Comparison of ENCODE assay signal across 9 mouse cellular contexts in the genomic region with DNA sequence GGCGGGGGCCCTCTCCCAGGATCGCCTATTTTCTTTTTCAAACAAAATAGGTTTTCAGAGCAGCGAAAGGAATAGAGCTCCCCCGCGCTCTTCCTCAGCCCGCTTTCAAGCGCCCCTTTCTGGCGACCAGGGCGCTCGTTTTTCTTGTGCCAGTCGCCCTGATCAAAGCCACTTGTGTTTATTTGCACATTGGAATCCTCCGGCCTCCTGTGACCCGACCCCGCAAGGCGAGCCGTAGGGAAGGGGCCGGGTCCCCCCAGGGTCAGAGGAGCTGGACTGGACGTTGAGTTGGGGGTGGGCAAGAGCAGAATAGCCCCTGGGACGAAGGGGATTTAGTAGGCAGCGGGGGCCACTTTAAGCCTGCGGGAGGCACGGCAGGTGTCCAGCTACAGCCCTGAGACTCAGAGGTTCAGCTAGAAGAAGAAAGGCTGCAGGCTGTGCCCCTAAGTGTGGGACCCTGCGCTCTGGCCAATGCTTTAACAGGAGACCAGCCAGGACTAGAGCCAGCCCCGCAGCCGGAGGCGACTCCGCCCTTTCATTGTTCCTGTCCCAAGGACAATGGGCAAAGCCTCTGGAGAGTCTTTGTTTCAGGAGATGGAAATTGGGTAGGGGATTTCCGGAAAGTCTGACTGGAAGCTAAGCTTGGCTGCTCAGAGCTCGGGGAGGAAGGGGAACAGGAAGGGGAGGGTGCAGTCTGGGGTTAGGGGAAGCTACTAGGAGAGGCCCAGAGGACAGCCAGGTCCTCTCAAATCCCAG.
DNase-seq lines count a peak whose midpoint lies in the region; ATAC-seq and TF ChIP-seq lines count a peak whose summit lies in the region.
"Had no signal": no experiment of that assay in that cellular context is flagged by ENCODE, and none has a peak within 500 bp of the region (broad histone marks: within the 10 kb centered on the region; RNA-seq: fewer than 3 reads in every experiment).

No protein-coding gene starts in this region.

- H3K4me2 ChIP-seq in hindbrain, embryonic 14.5 days (replicated peaks): peak overlapping the region; percentile 61

- H3K4me1 ChIP-seq in hindbrain, embryonic 14.5 days (replicated peaks; ENCODE audit: control insufficient read depth, insufficient read depth, low read length): peaks cover 17% of the 10 kb centered on the region

- intact Hi-C loops in gastrocnemius, adult 2 months (cut with DNase I): loop anchor here (2.0 to 5.0 kb wide), 2 partner anchors 44 to 106 kb away; no protein-coding TSS in a partner anchor
- intact Hi-C loops in left cerebral cortex, postnatal 14 days (cut with DNase I): loop anchor here (5.0 kb wide), 1 partner anchor 106 kb away; no protein-coding TSS in a partner anchor

- peak; percentile 5 to 10 for DNase-seq in spleen, adult 18-20 months
- no peak for DNase-seq in spleen, adult 12 weeks (ENCODE audit: low spot score)
- DNase-seq in gastrocnemius, adult 2 months: peak; percentile 57
- peak; percentile 57 for DNase-seq in hindbrain, embryonic 14.5 days (ENCODE audit: low spot score)
- DNase-seq in left cerebral cortex, postnatal 14 days (ENCODE audit: low spot score in 2 of 2): peak; percentile 10 to 12
- peak; percentile 76 to 85 for DNase-seq in lung, postnatal 4 days
- peak; percentile 42 for DNase-seq in skeletal muscle tissue, adult 2 months (ENCODE audit: low read depth, low spot score)
- DNase-seq in c-Kit-positive CD71-positive TER-119-positive erythroid progenitor cells, embryonic 14.5 days (ENCODE audit: low spot score): no peak

- H3K27ac ChIP-seq in gastrocnemius, adult 2 months: peak overlapping the region; percentile 87
- H3K27ac ChIP-seq in hindbrain, embryonic 14.5 days: peak overlapping the region; percentile 92
- H3K27ac ChIP-seq: macrophage had no signal

- peak; percentile 4; the same call in 1 of the 2 replicates for TF ChIP-seq CTCF in gastrocnemius, adult 2 months (IDR thresholded peaks at IDR 0.05)

- no peaks in the 10 kb centered on the region for H3K27me3 ChIP-seq in hindbrain, embryonic 14.5 days (ENCODE audit: control insufficient read depth, insufficient read depth, low read length)

- peak overlapping the region; percentile 65 for H3K9ac ChIP-seq in hindbrain, embryonic 14.5 days

- H3K9me3 ChIP-seq in hindbrain, embryonic 14.5 days (ENCODE audit: control insufficient read depth, low read length): no peaks in the 10 kb centered on the region

- peak; percentile 59 for ATAC-seq in hindbrain, embryonic 14.5 days (ENCODE audit: low FRiP score)

- no peaks in the 10 kb centered on the region for H3K36me3 ChIP-seq in hindbrain, embryonic 14.5 days (replicated peaks; ENCODE audit: control insufficient read depth, insufficient read depth)

- under 1% methylated on average over 29 of the region's 29 CpGs for WGBS in hindbrain, embryonic 14.5 days

- H3K4me3 ChIP-seq in gastrocnemius, adult 2 months: peak overlapping the region; percentile 64
- peak overlapping the region; percentile 20 for H3K4me3 ChIP-seq in hindbrain, embryonic 14.5 days (replicated peaks; ENCODE audit: low read length)

Comparison
In these comparisons a context has a peak if more than half of its experiments do, and no peak if none do; other contexts are left out.
1. DNase-seq: peak in spleen, adult 18-20 months (2 of 2), gastrocnemius, adult 2 months (single experiment), hindbrain, embryonic 14.5 days (single experiment), left cerebral cortex, postnatal 14 days (2 of 2), lung, postnatal 4 days (2 of 2) and skeletal muscle tissue, adult 2 months (single experiment); none in spleen, adult 12 weeks (single experiment) and c-Kit-positive CD71-positive TER-119-positive erythroid progenitor cells, embryonic 14.5 days (single experiment).